Mouse (Mus musculus) gastrocnemius, adult 2 months (tissue): ENCODE results near the gene Crtap. TPM values are rescaled to one million over a fixed set of nuclear protein-coding genes. Genes with fewer than 3 reads are reported as not detected.
A peak's percentile ranks its signal among the peaks of the same experiment; 100 is the strongest.
"Not testable (repeated sequence)": the region's sequence is repeated elsewhere in the genome, so short reads cannot be mapped to it uniquely, and the experiment has no call there.

Source experiments
- DNase-seq: peaks from one replicate; pipeline ENCODE4 v3.0.0; 2022
- H3K27ac ChIP-seq: fragments of 200-600 bp; 2 replicates; pipeline ENCODE4 v1.8.1; 2022; ENCODE audit warnings: mild to moderate bottlenecking
- H3K4me3 ChIP-seq: fragments of 200-600 bp; 2 replicates; pipeline ENCODE4 v1.8.1; 2022; ENCODE audit warnings: mild to moderate bottlenecking, moderate library complexity
- CTCF ChIP-seq: fragments of 200-600 bp; IDR thresholded peaks from 2 replicates; pipeline ENCODE4 v1.8.1; 2022; ENCODE audit warnings: antibody characterized with exemption, mild to moderate bottlenecking, moderate library complexity
- intact Hi-C: fragments of 180-260 bp; cut with DNase I; formaldehyde crosslinking; loops from one replicate; pipeline ENCODE4 v1.15.1; 2025
- total RNA-seq, 2 experiments: library from RNA; stranded (reverse); gene quantifications; 2 replicates each; pipeline ENCODE4 v1.2.3; 2021

The Crtap gene
- total RNA-seq, 2 experiments from 2014 or later: 5.6 to 11.1 TPM

DNA sequence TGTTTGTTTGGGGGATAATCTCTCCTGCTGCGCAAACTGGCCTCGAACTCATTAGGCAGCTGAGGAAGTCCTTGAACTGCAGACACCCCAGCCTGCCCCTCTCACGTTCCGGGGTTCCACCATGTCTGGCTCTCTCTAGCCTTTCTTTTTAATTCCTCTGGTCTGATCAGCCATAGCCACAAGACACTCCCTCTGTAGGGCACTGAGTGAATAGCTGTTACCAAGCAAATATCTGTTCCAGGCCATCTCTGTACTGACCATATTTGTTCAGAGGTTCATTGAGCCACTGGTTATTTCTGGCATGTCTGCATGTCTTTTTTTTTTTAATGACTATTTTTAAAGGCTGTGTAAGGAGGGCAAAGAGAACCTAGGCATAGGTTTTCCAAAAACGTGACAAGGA, 21.1 kb downstream of the Crtap start:
- intact Hi-C loops: not testable (repeated sequence)

GRCm38 (mm10) chr9:114368471-114368858, 22.0 kb downstream of the Crtap start:
- intact Hi-C loops: no loop called here
- DNase-seq: no peak
- Histone ChIP-seq H3K4me3 (peak overlapping the region; percentile 73), H3K27ac (peak overlapping the region; percentile 56)
- TF ChIP-seq CTCF: no peak

More for the DNA sequence above, 21.1 kb downstream of the Crtap start:
- H3K4me3 ChIP-seq, H3K27ac ChIP-seq, DNase-seq: not testable (repeated sequence)
- peak; percentile 25; the same call in 1 of the 2 replicates for TF ChIP-seq CTCF

GRCm38 (mm10) chr9:114367783-114368470, 22.5 kb downstream of the Crtap start:
- Histone ChIP-seq H3K4me3 (peak overlapping the region; percentile 73), H3K27ac (peak overlapping the region; percentile 56)
- peak; percentile 89 for DNase-seq
- TF ChIP-seq CTCF: no peak
- intact Hi-C loops: no loop called here

GRCm38 (mm10) chr9:114329855-114330254, 60.6 kb downstream of the Crtap start, which contains the start of gene Bcl2a1c:
Gene Bcl2a1c (plus strand): TSS chr9:114330135.
- H3K27ac ChIP-seq, DNase-seq, H3K4me3 ChIP-seq, intact Hi-C loops: not testable (repeated sequence)

DNA sequence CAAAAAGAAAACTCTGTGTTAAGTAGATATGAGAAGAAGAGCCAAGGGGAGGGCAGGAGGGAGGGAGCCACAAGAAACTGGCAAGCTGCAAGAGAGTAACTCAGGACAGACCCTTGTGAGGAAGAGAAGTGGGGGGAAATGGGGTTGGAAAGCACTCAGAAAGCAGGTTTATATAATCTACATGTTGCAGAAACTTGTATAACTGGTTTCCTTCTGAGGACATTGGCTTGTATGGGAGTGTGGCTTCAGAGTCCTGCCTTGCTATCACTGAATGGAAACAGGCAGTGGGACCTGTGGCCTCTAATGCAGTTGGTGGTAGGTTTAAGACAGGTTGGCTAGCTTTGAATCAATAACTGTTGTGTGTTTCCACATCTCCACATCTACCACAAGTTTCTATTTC, 62.1 kb downstream of the Crtap start:
- DNase-seq, intact Hi-C loops, H3K4me3 ChIP-seq, H3K27ac ChIP-seq: not testable (repeated sequence)

GRCm38 (mm10) chr9:114326011-114326748, 64.3 kb downstream of the Crtap start:
- DNase-seq: no peak
- intact Hi-C loops: no loop called here
- Histone ChIP-seq H3K4me3 (no peak overlapping the region), H3K27ac (no peak overlapping the region)
- no peak for TF ChIP-seq CTCF

Other genes with a start within 250 kb of the Crtap start
- not detected for gene Bcl2a1c, start 60.5 kb downstream of the Crtap start, total RNA-seq
- 1 to 10 TPM; 3.2 to 4.4 TPM for gene Glb1, start 10.4 kb upstream of the Crtap start, total RNA-seq
- gene Tmppe, start 10.4 kb upstream of the Crtap start, total RNA-seq: 1 to 10 TPM; 1.5 to 1.6 TPM
- not detected for gene Ccr4, start 114.2 kb upstream of the Crtap start, total RNA-seq
- not detected for gene C130032M10Rik, start 125.0 kb upstream of the Crtap start, total RNA-seq
- gene Trim71, start 173.7 kb upstream of the Crtap start, total RNA-seq: not detected
- 10 to 100 TPM; 17.1 TPM for gene Cnot10, start 249.5 kb upstream of the Crtap start, total RNA-seq